Mouse (Mus musculus) c-Kit-positive CD71-negative TER-119-negative erythroid progenitor cells, embryonic 14.5 days (primary cell): ENCODE data around the gene Gtpbp4.
"Not testable (repeated sequence)": the region's sequence is repeated elsewhere in the genome, so short reads cannot be mapped to it uniquely, and the experiment has no call there.

Source experiments
- DNase-seq: peaks from one replicate; pipeline ENCODE4 v3.0.0-alpha.2; 2013; ENCODE audit warnings: low read depth

The Gtpbp4 gene

DNA sequence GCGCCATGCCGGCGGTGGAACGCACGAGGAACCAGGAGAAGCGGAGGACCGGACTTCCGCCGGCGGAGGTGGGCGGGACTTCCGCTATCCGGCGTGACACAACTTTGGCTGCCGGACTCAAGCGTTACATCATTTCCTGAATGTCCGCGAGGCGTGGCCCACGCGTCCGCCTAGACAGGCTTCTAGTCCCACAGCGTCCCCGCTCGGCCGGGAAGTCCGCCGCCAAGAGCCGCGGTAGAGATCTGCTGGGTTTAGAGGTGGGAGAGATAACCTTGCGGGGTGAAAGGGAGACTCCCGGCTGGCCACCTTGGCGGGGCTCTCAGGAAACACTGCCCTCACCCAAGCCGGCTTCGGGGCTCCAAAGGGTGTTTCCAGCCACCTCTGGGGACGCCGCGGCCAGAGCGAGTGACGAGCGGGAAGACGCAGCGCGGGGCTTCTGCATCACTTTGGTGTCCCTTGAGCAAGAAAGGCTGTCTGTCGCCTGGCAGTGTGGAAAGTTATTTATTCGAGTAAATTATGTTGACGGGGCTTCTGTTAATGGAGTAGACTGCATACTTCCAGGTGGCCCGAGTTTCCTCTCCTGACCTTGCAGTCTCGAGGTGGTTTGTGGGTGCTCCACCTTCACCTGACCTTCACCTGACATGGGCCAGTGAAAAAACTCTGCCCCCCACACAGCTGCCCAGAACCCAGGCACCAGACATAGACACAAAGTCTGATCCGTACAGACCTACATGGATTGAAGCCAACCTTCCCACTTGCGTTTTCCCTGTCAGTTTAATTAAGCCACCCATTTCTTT lies at the start of gene Gtpbp4:
TSS of gene Gtpbp4 (minus strand) at position 94 of the 797 bp plus-strand sequence.
- DNase-seq = peak; percentile 97

DNA sequence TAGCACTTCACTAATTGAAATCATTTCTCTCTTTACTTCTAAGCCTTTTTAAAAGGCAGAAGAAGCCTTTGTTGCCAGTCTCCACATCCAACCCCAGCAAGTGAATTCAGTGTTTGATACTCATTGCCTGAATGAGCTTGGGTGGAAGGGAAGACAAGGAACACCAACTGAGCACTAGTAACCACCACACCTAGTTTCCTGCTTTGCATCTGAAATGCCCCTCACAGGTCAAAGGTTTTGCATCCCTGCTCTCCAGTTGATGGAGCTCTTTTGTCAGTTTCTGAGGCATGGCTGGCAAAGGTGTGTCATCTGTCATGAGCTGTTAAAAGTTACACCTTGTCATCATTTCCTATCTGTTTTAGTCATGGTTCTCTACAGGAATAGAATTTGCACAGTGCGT lies 48.8 kb upstream of the Gtpbp4 start:
- no peak for DNase-seq

DNA sequence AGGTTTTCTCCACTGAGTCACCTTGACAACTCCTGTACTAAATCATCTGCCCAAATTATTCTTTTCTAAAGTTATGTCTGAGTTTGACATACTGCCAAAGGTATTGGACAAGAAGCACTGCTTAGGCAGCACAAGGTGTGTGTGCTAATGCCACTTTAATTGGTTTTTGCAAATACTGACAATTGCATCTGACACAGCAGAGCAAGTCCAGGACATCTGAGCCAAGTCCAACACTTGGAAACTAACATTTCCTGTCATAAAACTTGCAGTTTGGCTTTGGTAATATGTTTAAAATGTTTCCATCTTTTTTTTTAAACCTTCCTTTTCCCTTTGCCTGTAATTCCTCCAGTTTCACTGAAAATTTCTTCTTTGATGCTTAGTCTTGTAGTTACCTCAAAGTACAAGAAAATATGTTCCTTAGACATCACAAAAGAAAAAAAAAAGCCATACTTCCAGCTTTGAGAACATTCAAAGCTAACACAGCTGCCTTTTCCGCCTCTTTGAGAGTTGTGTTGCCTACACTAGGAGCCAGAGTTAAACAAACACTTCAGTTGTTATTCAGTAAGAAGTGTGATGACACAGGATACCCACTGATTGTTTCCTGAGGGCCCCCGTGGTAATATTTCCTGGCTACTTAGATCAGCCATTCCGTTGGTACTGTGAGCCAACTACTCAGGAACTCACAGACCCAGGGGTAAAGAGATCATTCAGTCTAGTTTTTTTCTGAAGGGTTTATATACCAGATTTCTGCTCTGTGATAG lies 47.6 kb upstream of the Gtpbp4 start:
- no peak for DNase-seq

DNA sequence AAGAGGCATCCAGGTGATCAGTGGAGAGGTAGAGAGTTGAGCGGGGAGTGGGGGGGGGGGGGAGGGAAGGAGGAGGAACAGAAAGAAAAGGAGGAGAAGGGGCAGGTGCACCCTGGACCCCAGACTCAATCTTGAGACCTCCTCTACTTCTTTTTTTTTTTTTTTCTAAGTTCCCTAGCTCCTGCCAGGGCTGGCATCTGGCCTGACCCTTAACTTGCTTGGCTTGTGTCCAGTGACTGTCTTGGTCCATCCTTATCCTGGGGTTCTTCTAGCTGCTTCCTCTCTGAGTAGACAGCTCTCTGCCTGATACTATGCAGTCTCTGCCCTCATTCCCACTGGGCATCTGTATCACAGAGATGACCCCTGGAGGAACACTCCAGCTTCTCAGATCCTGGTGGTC lies 44.7 kb upstream of the Gtpbp4 start:
- DNase-seq = no peak

DNA sequence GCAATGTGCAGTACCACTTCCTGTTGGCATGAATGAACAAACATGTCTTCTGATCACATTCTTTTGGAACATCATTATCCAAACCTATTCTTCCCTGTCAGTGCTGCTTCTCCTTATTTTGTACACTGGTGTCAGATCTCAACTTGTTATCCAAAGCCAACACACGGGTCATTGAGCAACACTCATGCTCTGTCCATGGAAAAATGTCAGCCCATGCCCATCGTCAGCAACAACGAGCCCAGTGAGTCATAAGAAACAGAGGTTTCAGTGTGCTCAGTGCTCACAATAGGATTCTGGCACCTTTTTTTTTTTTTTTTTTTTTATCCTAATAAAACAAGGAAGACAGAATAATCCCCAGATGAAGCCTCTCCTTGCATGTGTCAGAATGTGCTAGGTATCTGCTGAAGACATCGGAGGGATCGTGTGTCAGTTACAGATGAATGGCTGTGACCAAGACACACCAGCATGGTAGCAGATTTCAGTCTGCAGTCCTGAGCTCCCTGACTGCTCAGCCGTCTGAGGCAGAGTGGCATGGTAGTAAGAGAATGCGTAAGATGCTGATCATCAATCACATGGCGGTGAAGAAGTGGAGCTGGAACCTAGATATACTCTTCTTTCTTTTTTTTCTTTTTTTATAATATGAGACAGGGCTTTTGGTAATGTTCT lies 36.2 kb upstream of the Gtpbp4 start:
- no peak for DNase-seq

DNA sequence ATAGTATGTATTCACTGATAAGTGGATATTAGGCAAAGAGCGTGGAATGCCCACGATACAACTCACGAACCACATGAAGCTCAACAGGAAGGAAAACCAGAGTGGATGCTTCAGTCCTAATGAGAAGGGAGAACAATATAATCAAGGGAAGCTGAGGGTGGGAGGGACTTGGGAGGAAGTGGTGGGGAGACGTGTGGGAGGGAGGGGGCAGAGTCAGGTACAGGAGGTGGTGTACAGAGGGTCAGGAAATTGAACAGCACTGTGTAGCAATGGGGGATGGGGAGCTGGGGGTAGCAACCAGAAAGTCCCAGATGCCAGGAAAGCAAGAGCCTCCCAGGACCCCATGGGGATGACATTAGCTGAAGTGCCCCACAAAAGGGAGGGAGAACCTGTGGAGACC lies 34.5 kb upstream of the Gtpbp4 start:
- DNase-seq = no peak

DNA sequence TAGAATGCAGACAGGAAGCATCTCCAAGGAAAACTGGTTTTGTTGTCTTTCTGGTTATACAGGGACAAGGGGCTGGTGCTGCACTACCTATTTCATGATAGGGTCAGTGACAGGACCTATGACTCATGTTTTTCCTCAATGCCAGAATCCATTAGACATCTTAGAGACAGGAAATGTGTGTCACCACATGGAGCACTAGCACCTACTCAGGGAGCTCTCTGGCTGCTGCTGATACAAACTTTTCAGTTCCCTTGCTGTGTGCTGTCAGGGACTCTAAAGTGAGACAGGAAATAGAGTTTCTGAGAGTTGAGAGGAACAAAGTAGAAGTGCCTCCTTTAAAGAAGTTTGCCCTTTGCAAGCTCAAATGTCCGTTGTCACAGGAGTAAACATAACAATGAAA lies 31.4 kb upstream of the Gtpbp4 start:
- DNase-seq = peak; percentile 29

DNA sequence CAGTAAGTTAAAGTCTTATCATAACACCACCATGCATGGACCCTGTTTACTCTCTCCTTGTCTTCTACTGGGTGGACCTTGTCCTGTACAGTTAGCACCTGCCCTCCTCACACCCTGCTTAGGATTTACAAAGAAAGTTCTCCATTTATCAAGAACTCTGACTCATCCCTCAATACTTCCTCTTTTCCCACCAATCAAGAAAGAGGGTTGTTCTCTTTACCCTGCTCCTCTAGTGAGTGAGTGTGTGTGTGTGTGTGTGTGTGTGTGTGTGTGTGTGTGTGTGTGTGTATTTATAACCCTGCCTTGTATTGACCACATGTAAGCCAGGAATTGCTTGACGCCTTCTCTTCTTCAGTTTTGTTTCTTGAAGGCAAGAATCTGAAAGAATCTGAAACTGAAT lies 26.7 kb upstream of the Gtpbp4 start:
- DNase-seq = peak; percentile 46

DNA sequence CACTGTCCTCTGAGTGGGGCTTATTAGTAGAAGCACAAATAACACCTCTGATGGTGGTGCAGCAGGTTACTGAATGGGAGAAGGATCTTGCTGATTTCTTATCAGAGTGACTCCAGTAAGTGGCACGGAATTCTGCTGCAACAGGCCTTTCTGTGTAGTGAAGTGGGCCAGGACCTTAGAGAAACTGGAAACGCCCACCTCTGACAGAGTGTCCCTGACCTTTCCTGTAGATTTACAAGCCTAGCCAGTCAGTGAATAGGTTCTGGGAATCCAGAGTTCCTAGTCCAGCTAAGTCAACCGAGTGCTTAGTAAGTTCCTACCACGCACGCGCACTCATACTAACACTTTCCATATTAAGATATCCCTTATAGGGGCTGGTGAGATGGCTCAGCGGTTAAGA lies 25.7 kb upstream of the Gtpbp4 start:
- no peak for DNase-seq

DNA sequence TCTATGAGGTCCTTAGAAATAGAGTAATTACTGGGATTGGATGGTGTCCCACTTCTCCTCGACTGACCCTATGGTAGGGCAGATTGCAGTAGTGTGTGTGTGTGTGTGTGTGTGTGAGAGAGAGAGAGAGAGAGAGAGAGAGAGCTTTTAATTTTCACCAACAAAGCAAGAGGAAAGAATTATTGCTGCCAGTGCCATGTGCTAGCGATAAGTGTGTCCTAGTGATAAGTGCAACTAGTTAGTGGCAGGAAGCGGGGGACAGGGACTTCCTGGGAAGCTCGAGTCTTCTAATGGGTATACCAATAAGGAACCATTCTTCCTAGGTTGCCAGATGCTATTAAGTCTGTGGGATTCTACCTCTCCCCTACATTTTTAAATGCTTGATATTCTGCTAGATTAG lies 23.8 kb upstream of the Gtpbp4 start:
- DNase-seq = no peak

DNA sequence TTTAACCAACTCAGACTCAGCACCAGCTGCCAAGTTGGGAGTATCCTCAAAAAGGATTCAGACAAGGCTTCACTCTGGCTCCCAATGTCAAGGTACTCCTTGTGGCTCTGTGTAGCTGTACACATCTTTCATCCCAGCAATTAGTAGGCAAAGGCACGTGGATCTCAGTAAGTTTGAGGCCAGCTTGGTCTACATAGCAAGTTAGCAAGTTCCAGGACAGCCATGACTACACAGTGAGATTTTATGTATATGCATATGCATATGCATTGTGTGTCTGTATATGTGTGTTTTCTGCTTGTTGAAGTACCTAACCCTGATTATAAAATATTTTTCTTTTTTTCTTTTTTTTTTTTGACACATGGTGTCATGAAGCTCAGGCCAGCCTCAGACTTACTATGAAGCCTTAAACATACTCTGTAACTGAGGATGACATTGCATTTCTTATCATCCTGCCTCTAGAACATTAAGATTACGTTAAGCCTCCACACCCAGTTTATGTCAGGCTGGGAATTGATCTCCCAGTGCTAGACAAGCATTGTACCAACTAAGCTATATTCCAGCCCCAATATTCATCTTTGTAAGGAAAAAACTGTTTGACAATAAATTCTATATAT lies 23.2 kb upstream of the Gtpbp4 start:
- DNase-seq = no peak

DNA sequence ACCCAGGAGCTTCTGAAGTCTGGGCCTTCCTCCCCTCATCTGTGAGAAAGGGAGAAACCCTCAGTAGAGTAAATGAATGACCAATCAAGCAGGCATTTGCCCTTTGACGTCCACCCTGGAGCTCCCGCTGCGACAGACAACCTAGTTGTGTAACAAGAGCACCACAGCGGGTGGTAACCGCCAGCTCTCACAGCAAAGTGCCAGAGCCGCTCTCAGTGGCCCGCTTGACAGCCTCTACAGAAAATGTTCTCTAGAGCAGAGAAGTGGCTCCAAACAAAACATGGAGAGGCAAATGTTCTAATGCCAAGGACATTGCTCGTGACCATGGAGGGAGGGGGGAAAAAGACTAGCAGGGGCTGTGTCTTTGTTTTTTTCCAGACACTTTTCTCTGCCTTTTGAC lies 21.3 kb upstream of the Gtpbp4 start:
- DNase-seq = no peak

DNA sequence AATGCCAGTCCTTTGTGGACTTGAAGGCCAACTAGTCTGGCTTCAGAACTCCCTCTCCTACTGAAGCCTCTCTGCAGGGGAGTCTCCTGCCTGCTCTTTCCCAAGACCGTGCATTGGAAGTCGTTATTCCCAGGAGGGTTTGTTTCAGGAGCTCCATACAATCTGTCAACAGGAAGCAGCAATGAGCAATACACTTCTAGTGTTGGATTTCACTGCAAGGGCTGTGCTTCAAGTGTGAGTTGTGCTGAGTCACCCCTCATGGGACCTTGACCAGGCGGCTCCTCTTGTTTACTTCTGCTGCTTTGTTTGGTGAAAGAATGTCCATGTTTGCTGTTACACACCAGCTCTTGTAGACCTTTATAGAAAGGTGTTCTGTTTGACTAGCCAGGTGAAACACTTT lies 18.5 kb upstream of the Gtpbp4 start:
- DNase-seq = no peak

DNA sequence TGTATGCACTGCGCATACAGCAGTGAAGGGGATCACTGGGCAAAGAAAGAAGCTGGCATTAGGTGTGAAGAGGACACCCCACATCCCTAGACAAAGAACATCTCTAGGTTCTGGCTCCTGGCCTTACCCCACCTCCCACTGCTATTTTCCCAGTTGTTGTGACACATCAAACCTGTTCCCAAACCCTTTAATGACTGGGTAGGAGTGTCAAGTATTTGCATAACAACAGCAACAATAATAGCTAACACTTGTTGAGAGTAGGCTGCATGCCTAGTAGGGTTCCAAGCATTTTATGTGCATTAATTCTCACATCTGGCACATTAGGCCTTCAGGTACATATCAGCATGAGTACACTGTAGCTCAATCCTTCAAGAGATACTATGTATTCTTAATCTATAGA lies 17.6 kb upstream of the Gtpbp4 start:
- DNase-seq = no peak

DNA sequence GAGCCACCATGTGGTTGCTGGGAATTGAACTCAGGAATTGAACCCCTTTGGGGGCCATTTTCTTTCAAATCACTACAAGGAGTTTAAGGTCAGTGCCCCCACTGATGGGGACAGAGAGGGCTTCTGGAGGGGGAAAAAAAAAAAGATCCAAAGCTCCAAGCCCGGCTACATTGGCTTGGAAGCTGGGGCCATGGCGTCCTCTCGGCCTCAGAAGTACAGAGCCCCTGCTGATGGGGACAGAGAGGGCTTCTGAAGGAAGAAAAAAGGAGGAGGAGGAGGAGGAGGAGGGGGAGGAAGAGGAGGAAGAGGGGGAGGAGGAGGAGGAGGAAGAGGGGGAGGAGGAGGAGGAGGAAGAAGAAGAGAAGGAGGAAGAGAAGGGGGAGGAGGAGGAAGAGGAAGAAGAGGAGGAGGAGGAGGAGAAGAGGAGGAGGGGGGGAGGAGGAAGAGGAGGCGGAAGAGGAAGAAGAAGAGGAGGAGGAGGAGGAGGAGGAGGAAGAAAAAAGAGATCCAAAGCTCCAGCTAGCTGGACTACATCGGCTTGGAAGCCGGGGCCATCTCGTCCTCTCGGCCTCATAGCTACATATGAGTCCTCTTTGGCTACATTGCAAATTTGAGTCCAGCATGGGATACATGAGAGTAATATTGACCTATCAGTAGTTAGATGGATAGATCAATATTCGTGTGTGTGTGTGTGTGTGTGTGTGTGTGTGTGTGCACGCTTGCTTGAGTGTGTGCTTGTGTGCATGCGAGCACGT lies 15.9 kb upstream of the Gtpbp4 start:
- peak; percentile 95 for DNase-seq

DNA sequence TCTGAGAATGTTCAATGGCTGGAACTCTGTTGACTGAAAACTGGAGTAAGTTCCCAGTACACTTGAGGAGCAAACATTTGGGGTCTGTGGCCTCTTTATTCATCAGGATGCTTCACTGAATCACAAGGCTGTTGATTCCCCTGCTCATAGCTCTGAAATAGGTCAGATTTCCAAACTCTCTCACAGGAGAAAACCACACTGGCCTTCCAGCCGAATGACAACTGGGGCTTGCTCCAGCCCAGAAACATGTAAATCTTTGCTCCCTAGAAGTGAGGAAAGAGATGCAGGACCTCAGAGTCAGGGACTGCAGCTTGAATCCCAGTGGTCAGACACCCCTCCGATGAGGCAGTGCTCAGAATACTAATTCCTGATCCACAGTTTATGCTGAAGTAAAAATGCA lies 7.4 kb upstream of the Gtpbp4 start:
- DNase-seq = no peak

DNA sequence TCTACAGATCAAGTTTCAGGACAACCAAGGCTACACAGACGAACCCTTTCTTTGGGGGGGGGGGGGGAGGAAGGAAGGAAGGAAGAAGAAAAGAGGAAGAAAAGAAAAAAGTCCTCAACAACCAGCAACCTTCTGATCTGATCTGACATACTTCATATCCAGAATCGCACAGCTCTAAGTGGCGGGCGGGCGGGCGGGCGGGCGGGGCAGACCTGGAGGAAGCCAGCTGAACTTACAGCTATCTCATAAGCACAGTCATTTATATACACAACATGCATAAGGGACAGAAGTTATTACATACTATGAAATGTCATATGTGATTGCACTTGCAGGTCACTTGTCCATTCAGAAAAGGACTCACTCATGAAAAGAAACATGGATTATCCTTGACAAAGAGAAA lies 3.6 kb upstream of the Gtpbp4 start:
- no peak for DNase-seq

DNA sequence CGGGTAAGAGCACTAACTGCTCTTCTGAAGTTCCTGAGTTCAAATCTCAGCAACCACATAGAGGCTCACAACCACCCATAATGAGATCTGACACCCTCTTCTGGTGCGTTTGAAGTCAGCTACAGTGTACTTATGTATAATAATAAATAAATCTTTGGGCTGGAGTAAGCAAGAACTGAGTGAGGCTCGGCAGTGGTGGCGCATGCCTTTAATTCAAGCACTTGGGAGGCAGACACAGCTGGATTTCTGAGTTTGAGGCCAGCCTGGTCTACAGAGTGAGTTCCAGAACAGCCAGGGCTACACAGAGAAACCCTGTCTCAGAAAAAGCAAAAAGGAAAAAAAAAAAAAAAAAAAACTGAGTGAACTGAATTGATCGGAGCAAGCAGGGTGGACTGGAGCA lies 1.3 kb upstream of the Gtpbp4 start:
- DNase-seq = not testable (repeated sequence)

DNA sequence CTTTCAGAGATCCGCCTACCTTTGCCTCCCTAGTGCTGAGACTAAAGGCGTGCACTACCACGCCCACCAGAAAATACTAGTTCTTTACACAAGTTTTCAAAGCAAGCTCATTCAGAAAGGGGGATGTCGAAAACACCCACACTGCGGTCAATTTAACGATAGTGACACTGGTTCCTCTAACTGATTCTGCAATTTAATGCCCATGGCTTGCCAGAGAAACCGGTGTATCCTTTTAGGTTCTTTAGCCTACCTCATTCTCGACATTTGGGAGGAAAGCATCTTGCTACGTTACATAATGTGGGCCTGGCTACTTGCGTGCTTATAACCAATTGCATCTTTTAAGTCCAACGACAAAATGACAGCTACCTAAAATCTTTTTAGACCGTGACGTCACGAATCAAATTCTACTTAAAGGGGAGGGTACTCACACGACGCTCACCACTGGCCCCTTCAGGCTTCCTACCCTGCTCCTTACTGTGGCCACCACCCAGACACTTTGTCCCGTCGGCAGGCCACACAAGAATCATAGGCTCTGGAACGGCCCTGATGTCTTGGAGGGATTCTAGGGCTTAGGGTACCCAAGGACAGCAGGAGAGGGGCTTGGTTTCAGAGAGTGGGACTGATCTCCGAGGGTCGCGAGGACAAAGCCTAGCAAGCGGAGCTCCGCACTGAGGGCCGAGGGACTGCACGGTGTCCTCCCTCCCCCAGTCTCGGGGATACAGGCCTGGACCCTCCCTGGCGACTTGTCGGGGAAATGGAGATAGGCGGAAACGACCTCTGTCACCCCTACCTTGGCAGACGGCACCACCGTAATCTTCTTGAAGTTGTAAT lies 509 bp downstream of the Gtpbp4 start:
- peak; percentile 46 for DNase-seq

DNA sequence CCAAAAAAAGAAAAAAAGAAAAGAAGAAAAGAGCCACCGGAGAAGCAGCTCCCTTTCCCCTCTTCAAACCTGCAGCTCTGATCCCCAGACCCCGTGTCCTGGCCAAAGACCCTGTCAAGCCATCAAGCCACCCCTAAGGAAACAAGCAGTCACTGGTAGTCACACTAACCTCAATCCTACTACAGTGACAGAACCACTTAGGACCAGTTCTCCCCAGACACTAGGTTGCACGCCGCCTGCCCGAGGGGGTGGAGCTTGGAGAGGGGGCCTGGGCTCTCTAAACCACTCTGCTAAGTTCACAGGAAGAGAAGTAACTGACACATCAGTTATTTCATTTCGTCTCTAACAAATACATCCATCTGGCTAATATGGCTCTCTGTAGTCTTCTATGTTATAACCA lies 3.7 kb downstream of the Gtpbp4 start:
- no peak for DNase-seq

DNA sequence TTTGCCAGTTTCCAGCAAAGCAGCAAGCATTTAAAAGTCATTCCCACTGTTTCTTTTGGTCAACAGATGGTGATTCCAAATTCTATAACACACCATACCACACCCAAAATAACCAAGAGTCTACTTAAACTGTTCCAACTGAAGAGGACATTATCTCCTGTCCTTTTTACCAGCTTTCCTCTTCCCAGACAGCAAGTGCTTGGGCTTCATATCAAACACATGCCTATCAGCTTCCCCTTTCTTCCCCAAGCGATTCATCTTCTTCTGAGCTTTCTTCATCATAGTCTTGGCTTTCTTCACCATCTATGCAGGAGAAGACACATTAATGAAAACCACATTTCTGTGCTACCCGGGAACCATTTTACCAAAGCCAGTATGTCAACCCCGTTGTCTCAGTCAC lies 22.9 kb downstream of the Gtpbp4 start:
- no peak for DNase-seq
